Mouse (Mus musculus) limb, embryonic 14.5 days (tissue): Measurements from ENCODE around the gene Rnf32. TPM values are rescaled to one million over a fixed set of nuclear protein-coding genes. Genes with fewer than 3 reads are reported as not detected.

ENCODE experiments used
- ATAC-seq: fragments of 200-750 bp; cut with Nextera tagmentation; 2 replicates; pipeline ENCODE4 v1.8.0; 2017; ENCODE audit warnings: low read depth, moderate number of reproducible peaks, moderate TSS enrichment; ENCODE audit not compliant: low FRiP score
- DNase-seq: peaks from one replicate; pipeline ENCODE4 v3.0.0-alpha.2; 2015; ENCODE audit warnings: low spot score
- H3K27ac ChIP-seq: fragments of 300-500 bp; sonication (generic); replicated peaks from 2 replicates; pipeline ENCODE4 v1.5.1; 2014; ENCODE audit warnings: low read depth, mild to moderate bottlenecking, low read length, moderate library complexity, mixed read lengths
- H3K27me3 ChIP-seq: fragments of 300-500 bp; sonication (generic); 2 replicates; pipeline ENCODE4 v1.6.1; 2014; ENCODE audit warnings: low read length, mixed read lengths; ENCODE audit not compliant: control insufficient read depth, insufficient read depth
- H3K36me3 ChIP-seq: fragments of 300-500 bp; sonication (generic); 2 replicates; pipeline ENCODE4 v1.6.1; 2014; ENCODE audit warnings: mild to moderate bottlenecking, low read length, moderate library complexity, mixed read lengths; ENCODE audit not compliant: control insufficient read depth, insufficient read depth
- H3K4me1 ChIP-seq: fragments of 300-500 bp; sonication (generic); 2 replicates; pipeline ENCODE4 v1.6.1; 2014; ENCODE audit warnings: antibody characterized with exemption, low read length, mixed read lengths; ENCODE audit not compliant: control insufficient read depth, insufficient read depth
- H3K4me2 ChIP-seq: fragments of 300-500 bp; sonication (generic); replicated peaks from 2 replicates; pipeline ENCODE4 v1.6.1; 2014; ENCODE audit warnings: low read depth, mild to moderate bottlenecking, low read length, moderate library complexity; ENCODE audit not compliant: severe bottlenecking
- H3K4me3 ChIP-seq: fragments of 300-500 bp; sonication (generic); replicated peaks from 2 replicates; pipeline ENCODE4 v1.5.1; 2014; ENCODE audit warnings: low read length
- H3K9ac ChIP-seq: fragments of 300-500 bp; sonication (generic); 2 replicates; pipeline ENCODE4 v1.6.1; 2014; ENCODE audit warnings: mild to moderate bottlenecking, low read depth, low read length, moderate library complexity; ENCODE audit not compliant: severe bottlenecking
- H3K9me3 ChIP-seq: fragments of 300-500 bp; sonication (generic); 2 replicates; pipeline ENCODE4 v1.6.1; 2016; ENCODE audit warnings: low read length; ENCODE audit not compliant: control insufficient read depth
- POLR2A ChIP-seq: fragments of 200-500 bp; IDR thresholded peaks from 2 replicates; pipeline ENCODE4 v1.8.0; 2012; ENCODE audit warnings: inconsistent platforms, mild to moderate bottlenecking, moderate library complexity, borderline replicate concordance; ENCODE audit not compliant: insufficient read depth, insufficient read length; ENCODE audit errors: extremely low read depth
- WGBS: fragments of 180-500 bp; shearing (Covaris S2); extraction: QIAGEN DNeasy Blood & Tissue Kit; methylation state at CpG from one replicate; pipeline ENCODE4 v1.1.7; 2014; 5-methylcytosine and 5-hydroxymethylcytosine counted together
- polyA plus RNA-seq, 2 experiments: library from polyadenylated mRNA; depleted of rRNA in 1 of 2; stranded (reverse) in 1 of 2; unstranded in 1 of 2; fragments of >200 nt; fragmentation: Nextera tagmentation in 1 of 2; extraction: Ambion mirVana in 1 of 2; gene quantifications; 2 replicates each; pipeline versions ENCODE4 v1.2.1 to v1.2.3; 2012 to 2014

Rnf32 gene
- polyA plus RNA-seq (2012; rRNA removed) (3.8 and 4.5 TPM in 2 replicates), polyA plus RNA-seq (2014; fragmentation: Nextera tagmentation; extraction: Ambion mirVana) (2.4 and 3.4 TPM in 2 replicates)

- peak; percentile 89 for DNase-seq
- TF ChIP-seq POLR2A, result peak; percentile 97
- H3K9ac ChIP-seq, result peak within 1 kb of the TSS; percentile 84
- no peaks in the 10 kb centered on the region for H3K9me3 ChIP-seq
- H3K27ac ChIP-seq, result peak within 1 kb of the TSS; percentile 80
- peak within 1 kb of the TSS; percentile 75 for H3K4me2 ChIP-seq
- WGBS, result under 1% methylated on average over 51 of the region's 70 CpGs
- peak; percentile 98 for ATAC-seq
- H3K27me3 ChIP-seq, result no peaks in the 10 kb centered on the region
- H3K4me3 ChIP-seq, result peak within 1 kb of the TSS; percentile 55
- peaks cover 6% of the 10 kb centered on the region; the same call in 1 of the 2 replicates for H3K4me1 ChIP-seq
- H3K36me3 ChIP-seq, result no peaks in the 10 kb centered on the region
These were observed at the start of gene Rnf32 for GRCm38 (mm10) chr5:29195570-29196263. Gene Rnf32 (plus strand): TSS chr5:29195992.

GRCm38 (mm10) chr5:29150146-29150545 is 45.6 kb upstream of the Rnf32 start:
- H3K9ac ChIP-seq, result no peak overlapping the region
- no peak overlapping the region for H3K27ac ChIP-seq
- H3K4me1 ChIP-seq, result no peaks in the 10 kb centered on the region
- no peak for TF ChIP-seq POLR2A
- no peak overlapping the region for H3K4me3 ChIP-seq
- DNase-seq (no peak), ATAC-seq (no peak)
- no peaks in the 10 kb centered on the region for H3K9me3 ChIP-seq
- WGBS, result 49% methylated on average over 4 of the region's 4 CpGs
- no peaks in the 10 kb centered on the region for H3K36me3 ChIP-seq
- H3K4me2 ChIP-seq, result no peak overlapping the region
- no peaks in the 10 kb centered on the region for H3K27me3 ChIP-seq

GRCm38 (mm10) chr5:29159849-29160248 is 35.9 kb upstream of the Rnf32 start:
- Histone ChIP-seq H3K36me3 (no peaks in the 10 kb centered on the region), H3K4me3 (no peak overlapping the region), H3K27me3 (no peaks in the 10 kb centered on the region), H3K27ac (no peak overlapping the region), H3K4me1 (no peaks in the 10 kb centered on the region), H3K9ac (no peak overlapping the region), H3K4me2 (no peak overlapping the region), H3K9me3 (no peaks in the 10 kb centered on the region)
- no peak for ATAC-seq
- no peak for TF ChIP-seq POLR2A
- WGBS, result 39% methylated on average over 1 of the region's 1 CpGs
- DNase-seq, result no peak

- WGBS, result 81% methylated on average over 2 of the region's 2 CpGs
- TF ChIP-seq POLR2A, result no peak
- no peak overlapping the region for H3K4me3 ChIP-seq
- no peaks in the 10 kb centered on the region for H3K27me3 ChIP-seq
- no peaks in the 10 kb centered on the region for H3K9me3 ChIP-seq
- ATAC-seq (no peak), DNase-seq (no peak)
- no peak overlapping the region for H3K27ac ChIP-seq
- H3K4me2 ChIP-seq, result no peak overlapping the region
- no peaks in the 10 kb centered on the region for H3K36me3 ChIP-seq
- H3K4me1 ChIP-seq, result no peaks in the 10 kb centered on the region
- H3K9ac ChIP-seq, result no peak overlapping the region
These were observed 28.8 kb upstream of the Rnf32 start for GRCm38 (mm10) chr5:29166947-29167346.

- WGBS, result 75% methylated on average over 6 of the region's 6 CpGs
- no peak overlapping the region for H3K27ac ChIP-seq
- no peak for ATAC-seq
- H3K27me3 ChIP-seq, result no peaks in the 10 kb centered on the region
- H3K9ac ChIP-seq, result no peak overlapping the region
- DNase-seq, result no peak
- no peak overlapping the region for H3K4me3 ChIP-seq
- no peak for TF ChIP-seq POLR2A
- H3K4me1 ChIP-seq, result no peaks in the 10 kb centered on the region
- no peaks in the 10 kb centered on the region for H3K9me3 ChIP-seq
- H3K4me2 ChIP-seq, result no peak overlapping the region
- no peaks in the 10 kb centered on the region for H3K36me3 ChIP-seq
These were observed 25.6 kb upstream of the Rnf32 start for GRCm38 (mm10) chr5:29170193-29170592.
